Mouse (Mus musculus) cerebellum, adult 2 months (tissue): ENCODE data around the gene Klf9. TPM values are rescaled to one million over a fixed set of nuclear protein-coding genes. Genes with fewer than 3 reads are reported as not detected.

Experiments used
- DNase-seq, 2 experiments: peaks; one replicate each; pipeline ENCODE4 v3.0.0; 2021
- H3K27ac ChIP-seq: fragments of 200-500 bp; 2 replicates; pipeline ENCODE4 v1.5.1; 2012; ENCODE audit warnings: low read length, control low read depth, inconsistent platforms; ENCODE audit not compliant: insufficient read depth
- H3K27me3 ChIP-seq: fragments of 200-500 bp; 2 replicates; pipeline ENCODE4 v1.6.1; 2012; ENCODE audit warnings: inconsistent platforms, mild to moderate bottlenecking, low read length, moderate library complexity; ENCODE audit not compliant: control insufficient read depth, insufficient read depth
- H3K4me1 ChIP-seq: fragments of 200-500 bp; 2 replicates; pipeline ENCODE4 v1.6.1; 2011; ENCODE audit warnings: low read length; ENCODE audit not compliant: control insufficient read depth, insufficient read depth
- H3K4me3 ChIP-seq: fragments of 200-500 bp; replicated peaks from 2 replicates; pipeline ENCODE3; 2011; ENCODE audit warnings: mild to moderate bottlenecking, low read depth, low read length, control low read depth; ENCODE audit not compliant: insufficient read depth
- CTCF ChIP-seq: fragments of 200-500 bp; IDR thresholded peaks from 2 replicates; pipeline ENCODE4 v1.5.1; 2011; ENCODE audit warnings: low read depth, mild to moderate bottlenecking, control low read depth, low read length, moderate library complexity, borderline replicate concordance; ENCODE audit not compliant: insufficient read depth
- POLR2A ChIP-seq: fragments of 200-500 bp; IDR thresholded peaks from 2 replicates; pipeline ENCODE4 v1.6.1; 2011; ENCODE audit warnings: low read length, control low read depth, borderline replicate concordance; ENCODE audit not compliant: insufficient read depth
- WGBS: fragments of 180-500 bp; shearing (Covaris S2); methylation state at CpG from one replicate; pipeline ENCODE4 v1.1.7; 2018; 5-methylcytosine and 5-hydroxymethylcytosine counted together
- polyA plus RNA-seq: library from polyadenylated mRNA; depleted of rRNA; stranded (reverse); fragments of >200 nt; gene quantifications from 2 replicates; pipeline ENCODE4 v1.2.3, GENCODE M21; 2012; rRNA removed

Gene Klf9
- polyA plus RNA-seq, 1 experiment: 93.5 TPM

DNA sequence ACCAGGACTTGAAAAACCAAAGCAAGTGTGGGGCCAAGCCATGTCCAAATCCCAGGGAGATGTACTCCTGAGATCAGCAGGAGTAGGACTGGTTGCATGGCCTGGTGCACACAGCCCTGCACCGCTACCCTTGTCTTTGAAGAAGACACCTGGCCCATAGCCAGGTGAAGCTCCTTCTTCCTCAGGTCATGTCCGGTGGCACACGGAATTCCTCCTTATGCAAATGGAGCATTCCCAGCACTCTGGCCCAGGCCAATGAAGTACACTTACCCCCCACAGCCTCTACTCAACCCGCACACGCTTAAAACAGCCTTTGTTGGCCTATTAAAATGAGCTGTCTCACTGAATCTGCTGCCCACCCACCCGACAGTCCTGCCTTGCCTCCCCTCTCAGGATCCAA, 50.5 kb downstream of the Klf9 start:
- Histone ChIP-seq H3K27ac (no peak overlapping the region), H3K4me1 (peaks cover 7% of the 10 kb centered on the region; the same call in 1 of the 2 replicates), H3K27me3 (no peaks in the 10 kb centered on the region), H3K4me3 (no peak overlapping the region)
- WGBS: 78% methylated on average over 6 of the region's 6 CpGs
- TF ChIP-seq POLR2A (no peak), CTCF (no peak)
- DNase-seq: no peak

DNA sequence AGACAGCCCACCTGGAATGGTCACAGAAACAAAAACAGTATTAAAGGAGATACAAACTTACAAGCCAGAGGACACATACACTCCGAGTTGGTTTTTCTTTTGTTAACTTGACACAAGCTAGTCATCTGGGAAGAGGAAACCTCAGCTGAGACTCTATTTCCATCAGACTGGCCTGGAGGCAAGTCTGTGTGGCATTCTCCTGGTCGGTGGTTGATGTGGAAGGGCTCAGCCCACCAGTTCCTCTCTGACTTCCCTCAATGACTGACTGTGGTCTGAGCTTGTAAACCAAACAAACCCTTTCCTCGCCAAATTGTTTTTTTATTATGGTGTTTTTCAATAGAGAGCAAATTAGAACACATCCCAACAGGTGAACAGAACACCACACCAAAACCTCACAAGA, 52.0 kb downstream of the Klf9 start:
- no peak for DNase-seq
- H3K4me3 ChIP-seq: no peak overlapping the region
- no peak for TF ChIP-seq CTCF
- TF ChIP-seq POLR2A: no peak

DNA sequence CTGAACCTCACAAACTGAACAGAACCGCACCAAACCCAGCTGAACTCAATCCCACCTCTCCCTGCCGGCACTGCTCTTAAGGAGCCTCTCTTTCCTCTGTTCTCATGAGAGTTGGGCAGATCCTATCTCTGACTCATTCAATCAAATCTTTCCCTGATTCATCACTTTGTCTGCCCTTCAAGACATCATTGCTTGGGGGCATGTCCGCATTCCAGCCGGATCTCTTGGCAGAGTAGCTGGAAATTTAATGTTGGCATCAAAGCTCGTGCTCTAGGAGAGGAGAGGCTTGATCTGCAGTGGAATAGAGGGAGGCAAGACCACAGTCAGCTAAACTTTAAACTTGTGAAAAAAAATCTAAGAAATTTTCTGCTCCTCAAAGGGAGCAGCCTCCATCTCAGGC, 61.1 kb downstream of the Klf9 start:
- TF ChIP-seq POLR2A: no peak
- WGBS: 96% methylated on average over 5 of the region's 5 CpGs
- H3K4me3 ChIP-seq: no peak overlapping the region
- H3K4me1 ChIP-seq: no peaks in the 10 kb centered on the region
- no peak for DNase-seq
- no peaks in the 10 kb centered on the region for H3K27me3 ChIP-seq
- H3K27ac ChIP-seq: no peak overlapping the region

More for the DNA sequence above, 52.0 kb downstream of the Klf9 start:
- no peak overlapping the region for H3K27ac ChIP-seq
- 86% methylated on average over 3 of the region's 3 CpGs for WGBS
- H3K27me3 ChIP-seq: no peaks in the 10 kb centered on the region
- H3K4me1 ChIP-seq: no peaks in the 10 kb centered on the region

DNA sequence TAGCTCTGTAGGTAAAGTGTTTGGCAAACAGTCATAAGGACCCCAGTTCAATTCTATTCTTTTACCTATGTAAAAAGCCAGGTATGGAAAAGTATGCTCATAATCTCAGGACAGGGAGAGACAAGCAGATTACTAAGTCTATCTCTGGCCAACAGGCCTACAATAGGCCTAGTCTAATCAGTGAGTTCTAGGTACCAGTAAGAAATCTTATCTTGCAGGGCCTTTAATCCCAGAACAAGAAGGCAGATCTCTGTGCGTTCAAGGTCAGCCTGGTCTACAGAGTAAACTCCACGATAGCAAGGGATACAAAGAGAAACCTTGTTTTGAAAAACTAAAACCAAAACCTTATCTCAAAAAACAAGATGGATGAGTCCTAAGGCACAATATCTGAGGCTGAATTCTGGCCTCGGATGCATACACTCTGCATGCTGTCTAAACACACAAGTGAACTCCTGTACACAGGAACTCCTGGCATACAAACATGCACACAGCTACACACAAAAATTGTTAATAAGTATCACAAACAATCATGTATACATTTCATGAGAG, 62.6 kb downstream of the Klf9 start:
- Histone ChIP-seq H3K4me1 (no peaks in the 10 kb centered on the region), H3K27ac (no peak overlapping the region), H3K27me3 (no peaks in the 10 kb centered on the region), H3K4me3 (no peak overlapping the region)
- 95% methylated on average over 3 of the region's 3 CpGs for WGBS
- TF ChIP-seq CTCF (no peak), POLR2A (no peak)
- DNase-seq: no peak

DNA sequence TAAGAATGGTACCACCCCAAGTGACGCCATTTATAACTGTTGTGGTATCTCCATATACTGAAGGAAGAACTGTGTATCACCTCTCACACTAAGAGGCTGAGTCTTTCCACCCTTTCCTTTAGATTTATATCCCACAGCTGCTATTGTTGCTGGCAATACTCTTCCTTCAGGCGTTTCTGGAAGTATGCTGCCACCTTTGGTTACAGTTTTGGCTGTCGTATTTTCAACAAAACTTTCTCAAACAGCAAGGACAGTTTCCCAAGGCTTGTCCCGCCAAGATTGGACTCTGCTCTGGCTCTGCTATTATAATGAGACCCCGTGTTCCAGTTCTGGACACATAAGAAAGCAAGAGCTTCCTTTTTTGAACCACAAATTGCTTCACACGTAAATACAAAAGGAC, 70.3 kb downstream of the Klf9 start:
- no peak overlapping the region for H3K4me3 ChIP-seq
- WGBS: 67% methylated on average over 6 of the region's 6 CpGs
- H3K27ac ChIP-seq: no peak overlapping the region
- TF ChIP-seq POLR2A (no peak), CTCF (no peak)
- DNase-seq: peak in 1 of 2 experiments; percentile 28
- H3K27me3 ChIP-seq: no peaks in the 10 kb centered on the region
- no peaks in the 10 kb centered on the region for H3K4me1 ChIP-seq

DNA sequence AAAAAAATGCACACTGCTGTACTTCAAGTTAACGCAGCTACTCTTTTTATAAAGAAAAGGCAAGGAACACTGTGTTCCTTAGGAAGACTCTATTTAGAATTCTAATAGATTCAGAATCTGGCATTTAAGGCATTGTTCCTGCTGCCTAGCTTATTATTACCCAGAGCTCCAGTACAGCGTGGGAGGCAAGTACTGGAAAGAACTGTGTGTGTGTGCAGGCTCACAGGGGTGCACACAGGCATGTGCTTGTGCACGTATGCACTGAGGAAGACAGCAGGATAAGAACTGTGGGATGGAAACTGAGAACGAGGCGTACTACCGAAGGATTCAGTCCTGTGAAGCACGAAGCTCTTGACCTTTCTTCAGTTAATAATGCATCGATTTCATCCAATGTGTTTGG, 73.3 kb downstream of the Klf9 start:
- Histone ChIP-seq H3K27me3 (no peaks in the 10 kb centered on the region), H3K4me1 (no peaks in the 10 kb centered on the region), H3K27ac (no peak overlapping the region), H3K4me3 (no peak overlapping the region)
- DNase-seq: no peak
- no peak for TF ChIP-seq POLR2A
- no peak for TF ChIP-seq CTCF
- WGBS: 82% methylated on average over 8 of the region's 8 CpGs

Other genes starting within 250 kb of the Klf9 start
- 29.7 and 32.7 TPM in 2 replicates for gene Smc5, start 132.7 kb downstream of the Klf9 start, polyA plus RNA-seq